Mouse (Mus musculus) bone marrow, adult 2 months (tissue): Measurements from ENCODE around the gene Hoxc5.

Experiments
- CTCF ChIP-seq: fragments of 200-500 bp; IDR thresholded peaks from 2 replicates; pipeline ENCODE4 v1.5.1; 2011; ENCODE audit warnings: low read length, control low read depth; ENCODE audit not compliant: control insufficient read depth, insufficient read depth
- POLR2A ChIP-seq: fragments of 200-500 bp; IDR thresholded peaks from 2 replicates; pipeline ENCODE4 v1.6.1; 2011; ENCODE audit warnings: low read depth, mild to moderate bottlenecking, control low read depth, low read length, borderline replicate concordance; ENCODE audit not compliant: control insufficient read depth

DNA sequence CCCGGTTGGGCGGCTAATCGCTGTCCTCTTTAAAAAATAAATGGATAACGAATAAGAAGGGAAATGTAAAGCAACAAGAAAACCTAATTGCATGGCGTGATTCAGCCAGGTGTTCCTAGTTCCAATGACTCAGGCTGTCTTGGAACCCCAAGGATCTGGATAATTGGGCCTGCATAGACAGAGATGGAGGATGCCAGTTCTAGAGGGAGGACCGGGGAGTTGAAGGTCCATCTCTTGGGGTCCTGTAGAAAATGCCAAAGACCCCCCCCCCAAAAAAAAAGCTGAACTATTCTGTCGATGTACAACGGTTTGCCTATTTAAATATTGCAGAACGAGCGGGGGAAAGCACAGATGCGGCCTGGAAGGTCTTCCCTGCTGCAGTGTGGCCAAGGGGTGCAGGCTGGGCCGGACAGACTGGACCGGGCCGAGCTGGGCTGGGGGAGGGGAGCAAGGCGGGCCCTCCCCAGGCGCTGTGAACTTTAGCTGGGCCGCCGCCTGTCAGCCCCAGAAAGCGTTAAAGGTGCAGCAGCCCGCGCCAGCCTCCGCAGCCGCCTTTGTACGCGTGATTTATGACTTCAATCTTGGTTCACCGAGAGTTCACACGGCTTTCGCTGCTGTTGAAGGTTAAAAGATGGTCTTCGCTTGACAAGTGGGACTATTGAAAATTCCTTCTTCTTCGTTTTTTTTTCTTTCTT, 94.0 kb downstream of the Hoxc5 start:
- no peak for TF ChIP-seq CTCF
- TF ChIP-seq POLR2A, result no peak
